Mouse (Mus musculus) embryo, embryonic 9.5 days (tissue): Measurements from ENCODE around the gene Bri3bp.
"Not testable (repeated sequence)": the region's sequence is repeated elsewhere in the genome, so short reads cannot be mapped to it uniquely, and the experiment has no call there.

Experiments
- DNase-seq: peaks from one replicate; pipeline ENCODE4 v3.0.0-alpha.2; 2017; ENCODE audit errors: extremely low spot score

Gene Bri3bp

DNA sequence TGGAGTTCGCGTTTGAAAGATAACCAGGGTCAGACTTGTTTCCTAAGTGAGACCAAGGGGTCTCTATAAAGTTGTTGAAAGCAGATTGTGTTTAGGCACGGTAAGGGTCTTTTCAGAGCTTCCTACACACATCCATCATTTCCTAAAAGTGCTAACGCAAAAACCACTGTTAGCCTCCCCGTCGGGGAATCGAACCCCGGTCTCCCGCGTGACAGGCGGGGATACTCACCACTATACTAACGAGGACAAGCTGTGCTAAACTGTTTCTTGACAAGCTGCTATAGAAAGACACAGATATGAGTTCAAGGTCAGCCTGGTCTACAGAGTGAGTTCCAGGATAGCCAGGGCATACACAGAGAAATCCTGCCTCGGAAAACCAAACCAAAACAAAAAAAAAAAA lies 32.5 kb upstream of the Bri3bp start:
- peak; percentile 92 for DNase-seq

DNA sequence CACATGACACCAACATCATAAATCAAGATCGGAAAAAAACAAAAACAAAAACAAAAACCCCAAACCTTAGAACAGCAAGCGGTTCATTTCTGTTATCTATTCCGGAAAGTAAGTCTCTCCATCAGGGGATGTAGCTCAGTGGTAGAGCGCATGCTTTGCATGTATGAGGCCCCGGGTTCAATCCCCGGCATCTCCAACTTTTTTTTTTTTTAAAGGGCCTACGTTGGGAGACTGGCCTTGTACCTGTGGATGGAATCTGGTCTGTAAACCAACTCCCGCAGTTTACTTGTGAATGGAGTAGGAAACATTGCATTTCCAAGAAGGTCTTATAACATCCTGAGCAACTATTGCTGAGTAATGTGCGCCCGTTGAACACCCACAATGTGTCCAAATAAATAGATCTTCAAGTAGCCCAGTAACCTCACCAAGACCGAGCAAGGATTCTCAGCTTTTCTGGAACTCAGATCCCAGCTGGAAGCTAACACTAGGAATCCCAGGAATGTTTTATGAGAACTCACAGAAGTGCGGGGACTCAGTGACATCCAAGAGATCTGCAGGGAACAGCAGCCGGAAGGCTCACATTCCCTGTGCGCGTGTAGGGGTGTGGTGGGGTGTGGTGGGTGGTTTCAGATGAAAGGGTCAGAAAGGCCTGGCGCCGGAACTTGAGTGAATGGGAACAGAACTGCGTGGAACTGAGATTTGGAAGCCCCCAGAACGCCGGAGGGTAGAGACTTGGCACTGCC lies 31.8 kb upstream of the Bri3bp start:
- DNase-seq: peak; percentile 83

DNA sequence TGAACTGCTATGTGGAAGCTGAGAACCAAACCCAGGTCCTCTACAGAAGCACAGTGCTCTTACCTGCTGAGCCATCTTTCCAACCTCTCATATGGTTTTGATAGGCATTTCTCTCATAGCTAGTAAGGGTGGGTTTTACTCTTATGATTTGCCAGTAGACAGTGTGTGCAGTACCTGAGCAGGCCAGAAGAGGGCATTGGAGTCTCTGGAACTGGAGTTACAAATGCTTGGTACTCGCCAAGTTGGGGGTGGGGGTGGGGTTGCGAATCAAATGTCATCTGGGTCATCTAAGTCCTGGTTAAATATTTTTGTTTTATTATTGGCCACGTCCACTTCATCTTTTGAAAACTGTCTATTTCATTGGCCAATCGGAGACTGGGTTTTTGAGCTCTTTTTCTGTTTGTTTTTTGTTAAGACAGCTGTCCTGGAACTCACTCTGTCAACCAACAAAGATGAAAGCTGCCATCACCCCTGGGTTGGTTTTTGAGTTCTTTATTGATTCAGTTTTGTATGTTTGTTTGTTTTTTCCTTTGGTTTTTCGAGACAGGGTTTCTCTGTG lies 29.3 kb upstream of the Bri3bp start:
- peak; percentile 62 for DNase-seq

DNA sequence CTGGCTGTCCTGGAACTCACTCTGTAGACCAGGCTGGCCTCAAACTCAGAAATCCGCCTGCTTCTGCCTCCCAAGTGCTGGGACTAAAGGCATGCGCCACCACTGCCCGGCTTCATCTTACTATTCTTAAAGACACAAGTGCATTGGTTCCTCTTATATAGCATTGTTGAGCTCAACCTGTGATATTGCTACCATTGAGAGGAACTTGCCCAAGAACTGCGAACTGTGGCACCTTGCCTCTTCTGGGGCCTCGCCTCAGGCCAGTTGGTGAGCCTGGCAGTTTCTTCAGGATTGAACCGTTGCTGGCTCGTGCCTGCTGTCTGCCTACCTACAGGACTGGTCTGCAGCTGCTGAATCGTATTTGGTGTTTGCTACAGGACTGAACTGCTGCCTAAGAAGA lies 28.8 kb upstream of the Bri3bp start:
- not testable (repeated sequence) for DNase-seq

DNA sequence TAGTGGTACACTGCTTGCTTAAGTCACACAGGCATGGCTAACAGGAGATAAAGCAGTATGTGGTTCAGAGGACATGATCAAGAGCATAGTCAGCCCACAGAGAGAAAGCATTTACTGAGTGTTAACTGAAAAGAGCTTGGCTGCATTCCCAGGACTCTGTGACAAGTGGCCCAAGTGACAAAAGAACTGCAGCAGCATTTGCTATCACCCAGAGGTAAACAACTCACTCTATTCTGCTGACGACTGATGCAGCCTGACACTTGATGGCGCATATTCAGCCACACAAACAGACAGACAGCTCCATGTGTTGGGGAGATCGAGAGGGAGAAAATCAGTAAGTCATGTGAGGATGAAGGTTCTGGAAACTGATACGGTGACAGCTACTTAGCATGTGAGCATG lies 27.6 kb upstream of the Bri3bp start:
- no peak for DNase-seq

DNA sequence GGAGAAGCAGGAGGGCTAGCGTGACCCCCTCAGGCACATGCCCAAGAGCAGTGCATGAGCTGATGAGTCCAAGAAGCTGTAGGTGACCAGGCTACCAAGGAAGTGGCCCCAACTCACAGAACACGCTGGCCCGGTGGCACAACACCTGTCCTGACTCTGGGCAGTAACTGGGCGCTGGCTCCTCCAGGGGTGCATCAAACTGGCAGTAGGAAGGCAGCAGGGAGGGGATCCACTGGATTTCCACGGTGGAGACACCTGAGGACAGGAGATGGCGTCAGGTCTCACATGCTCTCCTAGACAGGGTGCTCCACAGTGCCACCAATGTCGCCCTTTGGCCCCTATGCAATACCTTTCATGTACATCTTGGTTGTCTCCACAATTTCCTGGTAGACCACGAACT lies 25.2 kb upstream of the Bri3bp start:
- no peak for DNase-seq

DNA sequence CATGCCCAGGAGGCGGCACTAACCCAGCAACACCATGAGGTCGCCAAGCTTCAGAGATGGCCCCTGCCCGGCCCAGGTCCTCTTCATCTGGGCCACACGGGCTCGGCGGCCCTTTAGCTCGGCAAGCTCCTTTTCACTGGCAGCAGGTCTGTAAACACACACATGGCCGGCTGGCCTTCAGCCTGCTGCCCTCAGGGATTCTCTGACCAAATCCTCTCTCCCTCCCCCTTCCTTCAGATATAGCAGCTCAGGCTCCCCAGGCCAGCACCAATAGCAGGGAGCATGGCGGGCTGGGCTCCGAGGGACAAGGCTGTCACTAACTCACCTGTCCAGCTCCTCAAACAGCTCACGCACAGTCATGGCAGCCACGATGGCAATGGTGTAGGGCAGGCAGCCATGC lies 22.7 kb upstream of the Bri3bp start:
- no peak for DNase-seq

DNA sequence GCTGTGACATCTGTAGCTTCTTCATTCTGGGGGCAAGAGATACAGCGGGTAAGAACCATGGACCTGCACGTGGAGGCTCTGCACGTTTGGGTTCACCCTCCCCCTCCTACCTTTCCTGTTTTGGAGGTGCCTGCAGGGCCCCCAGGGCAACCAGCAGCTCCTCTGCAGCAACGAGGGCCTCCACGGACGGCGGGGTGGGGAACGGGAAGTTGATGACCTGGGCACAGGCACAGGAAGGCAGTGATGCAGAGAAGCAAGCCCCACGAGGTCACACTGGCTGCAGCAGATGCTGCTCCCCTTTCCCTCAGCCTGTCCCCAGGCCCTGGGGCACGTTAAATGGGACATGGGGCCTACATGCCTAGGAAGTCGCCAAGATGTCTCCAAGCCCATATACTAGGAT lies 22.2 kb upstream of the Bri3bp start:
- no peak for DNase-seq

DNA sequence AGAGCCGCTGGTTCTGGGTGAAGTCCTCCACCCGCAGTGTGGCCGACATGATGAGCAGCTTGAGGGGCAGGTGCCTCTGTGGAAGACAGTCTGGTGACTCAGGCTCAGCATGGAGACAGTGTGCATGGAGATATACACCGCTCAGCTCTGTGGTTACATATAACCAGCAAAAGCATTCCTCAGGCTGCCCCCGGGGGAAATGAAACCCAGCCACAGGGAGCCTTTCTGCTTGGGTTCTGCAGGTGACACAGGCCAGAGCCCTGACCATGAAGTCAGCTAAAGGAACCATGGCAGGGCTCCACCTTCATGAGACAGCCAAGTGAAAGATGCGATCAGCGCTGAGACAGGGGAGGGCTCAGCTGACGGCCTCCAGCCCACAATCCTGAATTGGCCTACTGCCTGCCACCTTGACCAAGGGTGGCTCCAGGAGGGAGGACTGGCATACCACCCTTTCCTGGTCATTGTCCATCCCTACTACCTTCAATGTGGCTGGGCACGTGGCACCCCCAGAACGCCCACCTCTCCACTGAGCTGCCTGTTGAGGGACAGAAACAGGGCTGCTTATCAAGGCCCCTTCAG lies 15.6 kb upstream of the Bri3bp start:
- no peak for DNase-seq

DNA sequence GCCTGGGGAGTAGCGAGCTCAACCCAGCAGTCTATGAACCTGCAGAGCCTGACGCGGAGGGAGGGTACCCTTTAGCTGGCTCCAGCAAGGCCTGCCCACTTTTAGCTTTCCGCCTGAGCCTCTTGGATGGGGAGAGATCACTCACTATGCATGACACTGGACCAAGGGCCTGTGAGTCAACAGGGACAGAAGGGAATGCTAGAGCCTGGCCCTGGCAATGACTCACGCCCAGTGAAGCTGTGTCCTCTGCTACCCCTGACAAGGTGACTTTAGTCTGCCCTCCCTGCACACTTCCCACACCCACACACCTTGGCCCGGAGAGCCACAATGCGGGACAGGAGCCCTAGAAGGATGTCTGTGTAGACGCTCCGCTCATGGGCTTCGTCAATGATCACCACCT lies 15.0 kb upstream of the Bri3bp start:
- DNase-seq: no peak

DNA sequence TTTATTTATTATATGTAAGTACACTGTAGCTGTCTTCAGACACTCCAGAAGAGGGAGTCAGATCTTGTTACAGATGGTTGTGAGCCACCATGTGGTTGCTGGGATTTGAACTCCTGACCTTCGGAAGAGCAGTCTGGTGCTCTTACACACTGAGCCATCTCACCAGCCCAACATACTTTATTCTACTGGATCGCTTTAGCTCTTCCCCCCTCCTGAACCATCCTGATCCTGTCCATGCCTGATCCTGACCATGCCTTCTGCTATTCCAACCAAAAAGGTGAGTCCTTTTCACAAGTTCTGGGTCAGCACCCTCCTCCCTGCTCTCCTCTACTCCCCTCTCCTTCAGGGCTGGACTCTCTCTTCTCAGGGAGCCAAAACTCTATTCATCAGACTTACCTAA lies 9.0 kb upstream of the Bri3bp start:
- not testable (repeated sequence) for DNase-seq

DNA sequence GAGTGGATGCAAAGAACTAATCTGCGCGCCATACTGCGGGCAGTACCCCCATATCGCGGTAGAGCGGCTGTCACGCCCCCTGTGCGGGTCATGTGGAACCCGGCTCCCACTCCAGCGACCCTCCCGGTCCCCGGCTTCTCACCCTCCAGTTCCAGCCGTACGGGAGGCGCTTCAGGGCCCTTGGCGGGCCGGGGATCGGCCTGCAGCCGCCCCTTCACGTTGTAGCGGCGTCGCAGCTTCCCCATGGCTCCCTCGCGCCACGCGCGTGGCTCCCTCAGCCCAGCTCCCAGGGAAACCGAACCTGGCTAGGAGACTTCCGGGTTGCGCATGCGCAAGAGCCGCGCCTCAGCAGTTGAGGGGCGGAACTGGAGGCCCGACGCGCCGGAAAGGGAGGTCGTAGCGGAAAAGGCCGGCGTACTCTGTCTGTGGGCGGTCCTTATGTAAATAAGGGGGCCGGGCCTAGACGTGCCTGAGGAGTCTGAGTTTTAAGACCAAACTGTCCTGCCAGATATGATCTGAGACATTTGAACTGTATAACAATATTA lies 7.5 kb upstream of the Bri3bp start, which contains the start of gene Dhx37:
Dhx37 (minus strand) TSS at position 329 of the 545 bp plus-strand sequence.
- DNase-seq: peak; percentile 91

DNA sequence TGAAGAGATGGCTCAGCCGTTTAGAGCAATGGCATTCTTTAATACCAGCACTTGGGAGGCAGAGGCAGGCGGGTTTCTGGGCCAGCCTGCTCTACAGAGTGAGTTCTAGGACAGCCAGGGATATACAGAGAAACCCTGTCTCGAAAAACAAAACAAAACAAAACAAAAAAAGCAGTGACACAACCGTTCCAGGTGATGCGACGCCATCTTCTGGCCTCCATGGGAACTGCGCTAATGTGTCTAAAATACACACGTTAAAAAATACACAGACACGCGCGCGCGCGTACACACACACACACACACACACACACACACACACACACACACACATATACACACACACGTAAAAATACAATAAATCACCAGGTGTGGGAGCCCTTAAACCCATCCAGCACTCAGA lies 7.0 kb upstream of the Bri3bp start:
- not testable (repeated sequence) for DNase-seq

DNA sequence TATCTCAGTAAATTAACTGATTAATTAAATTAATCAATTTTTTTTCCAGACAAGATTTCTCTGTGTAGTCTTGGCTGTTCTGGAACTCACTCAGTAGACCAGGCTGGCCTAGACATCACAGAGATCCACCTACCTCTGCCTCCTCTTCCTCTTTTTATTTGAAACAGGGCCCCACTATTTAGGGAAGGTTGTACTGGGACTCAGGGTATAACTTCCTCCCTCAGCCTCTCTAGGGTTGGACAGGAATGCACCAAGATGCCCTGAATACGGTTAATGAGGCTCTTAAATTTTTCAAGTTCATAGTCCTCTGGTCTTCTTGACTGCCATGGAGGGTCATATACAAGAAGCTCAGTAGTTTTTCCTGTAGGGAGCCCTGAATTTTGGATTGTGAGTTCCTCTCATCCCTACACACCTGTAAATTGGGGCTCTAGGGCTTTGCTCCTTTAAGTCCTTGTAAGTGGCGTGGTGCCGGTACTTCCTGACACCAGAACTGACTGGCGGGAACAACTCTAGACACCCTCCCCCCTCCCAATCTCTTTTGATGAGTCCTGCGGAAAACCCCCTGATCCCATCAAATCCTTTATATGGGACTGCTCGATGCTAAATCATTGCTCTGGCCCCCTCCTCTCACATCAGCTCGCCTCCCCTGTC lies 660 bp upstream of the Bri3bp start:
- no peak for DNase-seq

DNA sequence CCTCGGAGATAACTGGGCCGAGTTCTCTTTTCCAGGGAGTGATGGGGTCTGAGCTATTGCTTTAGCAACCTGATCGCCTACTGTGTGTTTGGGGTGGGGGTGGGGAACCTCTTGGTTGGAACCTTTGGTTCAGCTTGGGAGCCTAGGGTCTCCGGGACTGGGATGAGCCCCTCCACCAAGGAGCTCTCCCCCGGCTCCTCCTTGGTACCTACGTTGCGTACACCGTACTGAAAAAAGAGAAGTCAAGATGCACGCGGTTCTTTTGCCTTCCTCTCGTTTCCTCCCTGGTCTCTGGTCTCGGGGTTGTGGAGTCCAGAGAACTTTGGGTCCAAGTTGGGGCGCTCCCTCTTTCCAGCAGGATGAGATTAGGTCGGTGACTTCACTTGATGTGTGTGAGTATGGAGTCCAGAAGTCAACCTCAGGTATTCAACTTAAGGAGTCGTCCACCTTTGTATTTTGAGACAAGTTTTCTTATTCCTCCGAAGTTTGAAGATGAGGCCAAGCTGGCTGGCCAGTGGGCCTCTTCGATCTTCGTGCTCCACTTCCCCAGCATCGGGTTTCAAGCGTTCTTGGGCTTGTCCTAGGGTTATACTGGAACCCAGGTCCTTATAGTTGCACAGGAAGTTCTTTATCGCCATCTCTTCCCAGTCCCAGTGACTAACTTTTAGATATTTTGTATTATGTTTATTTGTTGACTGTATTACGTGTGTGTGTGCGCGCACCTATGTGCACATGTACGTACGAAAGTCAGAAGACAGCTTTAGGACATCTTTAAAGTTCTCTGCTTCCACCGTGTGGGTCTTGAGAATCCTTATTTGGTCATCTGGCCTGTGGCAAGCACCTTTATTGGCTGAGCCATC lies 998 bp downstream of the Bri3bp start:
- DNase-seq: no peak

DNA sequence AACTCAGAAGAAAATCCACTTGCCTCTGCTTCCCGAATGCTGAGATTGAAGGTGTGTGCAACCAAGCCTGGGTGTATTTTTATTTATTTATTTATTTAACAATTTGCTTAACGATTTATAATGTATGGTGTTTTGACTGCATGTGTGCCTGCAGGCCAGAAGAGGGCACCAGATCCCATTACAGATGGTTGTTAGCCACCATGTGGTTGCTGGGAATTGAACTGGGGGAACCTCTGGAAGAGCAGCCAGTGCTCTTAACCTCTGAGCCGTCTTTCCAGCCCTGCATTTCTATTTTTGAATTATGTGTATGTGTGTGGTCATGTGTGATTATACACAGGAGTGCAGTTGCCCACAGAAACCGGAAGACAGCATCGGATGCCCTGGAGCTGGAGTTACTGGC lies 2.0 kb downstream of the Bri3bp start:
- DNase-seq: no peak

DNA sequence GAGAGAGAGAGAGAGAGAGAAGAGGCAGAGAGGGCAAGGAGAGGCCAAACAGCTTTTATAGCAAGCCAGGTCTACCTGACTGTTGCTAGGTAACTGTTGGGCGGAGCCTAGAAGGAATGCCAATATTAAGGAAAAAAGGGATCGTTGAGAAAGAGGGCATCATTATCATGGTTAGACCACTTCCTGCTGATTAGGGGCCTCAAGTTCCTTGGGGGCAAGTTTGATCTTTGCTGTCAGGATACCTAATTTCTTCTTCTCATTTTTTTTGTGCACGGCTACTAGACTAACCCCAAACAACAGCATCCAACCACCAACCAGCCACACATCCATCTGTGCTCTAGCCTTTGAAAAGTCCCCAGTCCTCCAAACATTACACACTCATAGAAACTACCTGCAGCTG lies 2.5 kb downstream of the Bri3bp start:
- DNase-seq: no peak

DNA sequence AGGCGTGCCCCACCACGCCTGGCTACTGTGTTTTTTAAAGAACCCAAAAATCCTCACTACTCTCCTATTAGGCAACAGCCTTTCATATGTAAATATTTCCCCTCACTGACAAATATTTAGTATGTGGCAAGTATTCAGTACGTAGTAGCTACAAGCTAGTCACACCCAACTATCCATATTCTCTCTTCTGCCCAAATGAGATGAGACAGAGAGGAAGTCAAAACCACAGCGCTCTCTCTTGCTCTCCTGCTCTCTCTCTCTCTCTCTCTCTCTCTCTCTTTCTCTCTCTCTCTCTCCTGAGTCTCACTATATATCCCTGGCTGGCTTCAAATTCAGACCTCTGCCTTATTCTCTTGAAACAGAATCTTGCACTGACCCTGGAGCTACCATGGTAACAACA lies 3.2 kb downstream of the Bri3bp start:
- no peak for DNase-seq

DNA sequence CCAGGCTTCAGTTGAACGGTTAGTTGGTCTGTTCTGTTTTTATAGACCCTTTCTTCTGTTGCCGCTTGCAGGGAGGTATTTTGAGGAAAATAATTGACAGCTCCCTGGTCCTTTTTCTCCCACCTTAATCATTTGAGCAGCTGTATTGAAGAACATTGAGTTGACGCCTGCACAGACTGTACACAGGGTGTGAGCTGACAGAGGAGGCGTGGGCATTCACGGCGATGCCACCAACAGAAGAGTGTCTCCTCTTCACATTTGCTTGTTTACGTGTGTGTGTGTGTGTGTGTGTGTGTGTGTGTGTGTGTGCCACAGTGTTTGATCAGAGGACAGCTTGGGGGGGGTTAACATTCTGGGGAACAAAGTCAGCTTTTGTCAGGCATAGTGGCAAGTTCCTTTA lies 5.0 kb downstream of the Bri3bp start:
- no peak for DNase-seq

DNA sequence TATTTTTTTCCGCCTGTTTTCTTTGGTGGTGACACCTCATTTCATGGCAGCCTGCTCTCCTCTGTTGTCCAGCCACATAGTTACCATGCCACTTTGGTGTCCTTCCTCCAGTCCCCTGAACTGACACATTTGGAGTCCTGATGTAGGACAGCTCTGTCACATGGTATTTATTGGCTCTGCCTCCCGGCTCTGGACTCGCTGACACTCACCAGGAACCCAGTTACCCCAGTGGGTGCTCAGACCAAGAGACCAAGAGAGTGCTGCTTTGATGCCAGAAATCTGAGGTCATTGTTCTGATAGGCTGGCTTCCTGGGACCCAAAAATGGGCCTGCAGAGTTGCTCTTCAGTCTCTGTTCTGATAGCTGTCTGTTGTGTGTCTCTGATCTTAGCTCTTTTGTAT lies 6.7 kb downstream of the Bri3bp start:
- DNase-seq: no peak

DNA sequence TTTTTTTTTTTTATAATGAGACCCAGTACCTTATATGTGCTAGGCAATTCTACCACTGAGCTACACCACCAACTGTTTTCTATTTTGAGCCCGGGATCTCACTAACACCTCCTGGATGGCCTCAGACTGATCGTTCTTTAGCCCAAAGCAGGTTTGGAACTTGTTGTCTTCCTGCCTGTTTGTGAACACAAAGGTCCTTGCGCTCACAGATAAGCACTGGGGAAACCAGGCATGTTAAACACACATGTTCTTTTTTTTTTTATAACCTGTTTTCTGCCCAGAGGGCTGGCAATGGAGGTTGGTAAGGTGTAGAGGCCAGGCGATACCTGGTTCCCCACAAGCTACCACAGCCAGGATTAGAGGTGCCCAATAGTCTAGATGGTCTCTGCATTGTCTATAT lies 7.3 kb downstream of the Bri3bp start:
- no peak for DNase-seq

DNA sequence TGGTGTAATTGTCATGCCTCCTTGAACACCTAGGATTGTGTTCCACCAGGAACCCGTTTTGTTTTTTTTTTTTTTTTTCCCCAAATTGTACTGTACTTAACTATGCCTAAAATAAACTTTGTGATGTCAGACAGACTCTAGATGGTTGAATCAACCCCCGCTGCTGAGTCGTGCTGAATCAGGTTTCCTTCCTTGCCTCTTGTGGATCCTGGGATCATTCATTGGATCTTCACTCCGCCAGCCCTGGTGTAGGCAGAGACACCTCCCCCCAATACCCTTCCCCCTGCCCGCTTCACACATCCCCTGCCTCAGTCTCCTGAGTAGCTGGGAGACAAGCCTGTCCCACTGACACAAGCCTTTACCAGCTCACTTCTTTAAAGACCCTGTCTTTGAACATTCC lies 7.9 kb downstream of the Bri3bp start:
- no peak for DNase-seq
